Mouse (Mus musculus): ENCODE data around the gene Tbl2. TPM values are rescaled to one million over a fixed set of nuclear protein-coding genes. Genes with fewer than 3 reads are reported as not detected.
A peak's percentile ranks its signal among the peaks of the same experiment; 100 is the strongest.

Gene Tbl2
- total RNA-seq (2014; rRNA removed) (36.9 and 43.7 TPM in 2 replicates), polyA plus RNA-seq (2015; fragmentation: Nextera tagmentation; extraction: Ambion mirVana) (10.7 and 12.3 TPM in 2 replicates)

DNA sequence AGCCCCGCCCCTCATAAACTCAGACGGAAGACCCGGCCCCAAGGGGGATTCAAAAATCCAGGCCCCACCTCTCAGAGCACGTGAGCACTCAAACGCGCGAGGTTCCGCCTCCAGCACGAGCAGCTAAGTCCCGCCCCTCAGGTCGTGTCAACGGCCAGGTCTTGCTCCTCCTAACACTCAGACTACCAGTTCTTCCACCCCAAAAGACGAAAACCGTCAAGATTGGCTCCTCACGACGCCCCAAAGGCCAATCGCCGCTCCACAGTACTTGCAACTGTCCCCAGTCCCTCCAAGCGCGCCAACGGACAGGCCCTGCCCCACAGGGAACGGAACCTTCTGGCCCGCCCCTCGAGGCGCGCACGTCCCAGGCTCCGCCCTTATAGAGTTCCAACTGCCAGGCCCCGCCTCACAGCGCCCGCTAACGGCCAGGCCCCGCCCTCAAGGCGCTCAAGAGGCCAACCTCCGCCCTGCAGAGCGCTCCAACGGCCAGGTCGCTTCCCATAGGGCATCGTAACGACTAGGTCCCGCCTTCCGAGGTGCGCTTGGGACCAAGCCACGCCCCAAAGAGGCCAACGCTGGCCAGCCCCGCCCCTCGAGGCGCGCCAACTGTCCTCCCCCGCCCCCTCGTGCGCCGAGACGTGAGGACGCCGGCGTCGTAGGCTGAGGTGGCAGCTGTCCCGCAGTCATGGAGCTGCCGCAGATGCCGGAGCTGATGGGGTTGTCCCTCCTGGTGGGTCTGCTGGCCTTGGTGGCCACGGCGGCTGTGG lies at the start of gene Tbl2:
Tbl2 (plus strand) TSS at position 605 of the 767 bp plus-strand sequence.
- H3K4me3 ChIP-seq (ENCODE audit: low read length): peak within 1 kb of the TSS; percentile 66
- H3K4me1 ChIP-seq (ENCODE audit: insufficient read depth, low read length): no peaks in the 10 kb centered on the region
- H3K4me2 ChIP-seq (ENCODE audit: low read depth, low read length): peak within 1 kb of the TSS; percentile 95
- no peaks in the 10 kb centered on the region for H3K27me3 ChIP-seq (ENCODE audit: insufficient read depth, low read length)
- peak within 1 kb of the TSS; percentile 87 for H3K27ac ChIP-seq
- ATAC-seq (peak; percentile 98), DNase-seq (ENCODE audit: low spot score) (peak; percentile 99)
- no peaks in the 10 kb centered on the region for H3K36me3 ChIP-seq (ENCODE audit: insufficient read depth, low read length)
- H3K9me3 ChIP-seq (ENCODE audit: low read length): no peaks in the 10 kb centered on the region
- peak within 1 kb of the TSS; percentile 62 for H3K9ac ChIP-seq (replicated peaks; ENCODE audit: low read length)
- TF ChIP-seq CTCF (IDR thresholded peaks at IDR 0.05; ENCODE audit: low read depth): 0 out of 2 replicates have a peak, but pooled peaks have one; percentile 15
- WGBS: under 1% methylated on average over 63 of the region's 63 CpGs

DNA sequence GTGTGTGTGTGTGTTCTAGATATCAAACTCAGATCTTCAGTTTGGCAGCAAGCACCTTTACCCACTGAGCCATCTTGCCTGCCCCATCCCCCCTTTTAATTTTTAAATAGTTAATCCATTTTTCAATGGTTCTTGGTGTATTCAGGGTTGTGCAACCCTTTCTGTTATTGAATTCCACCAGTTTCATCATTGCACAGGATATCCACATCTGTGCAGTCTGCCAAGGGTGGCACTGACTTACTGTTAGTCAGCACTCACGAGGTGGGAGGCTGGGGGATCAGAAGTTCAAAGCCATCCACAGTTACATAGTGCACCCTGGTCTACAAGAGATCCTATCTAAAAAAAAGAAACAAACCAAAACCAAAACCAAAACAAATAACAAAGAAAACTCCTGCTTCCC lies 48.5 kb upstream of the Tbl2 start:
- no peak overlapping the region for H3K9ac ChIP-seq (replicated peaks; ENCODE audit: low read length)
- WGBS: 62% methylated on average over 1 of the region's 1 CpGs
- TF ChIP-seq CTCF (IDR thresholded peaks at IDR 0.05; ENCODE audit: low read depth): no peak
- H3K4me2 ChIP-seq (ENCODE audit: low read depth, low read length): no peak overlapping the region
- no peak overlapping the region for H3K4me3 ChIP-seq (ENCODE audit: low read length)
- H3K36me3 ChIP-seq (ENCODE audit: insufficient read depth, low read length): no peaks in the 10 kb centered on the region
- H3K27me3 ChIP-seq (ENCODE audit: insufficient read depth, low read length): peaks cover 7% of the 10 kb centered on the region
- ATAC-seq (no peak), DNase-seq (ENCODE audit: low spot score) (no peak)
- no peak overlapping the region for H3K27ac ChIP-seq
- no peaks in the 10 kb centered on the region for H3K9me3 ChIP-seq (ENCODE audit: low read length)
- H3K4me1 ChIP-seq (ENCODE audit: insufficient read depth, low read length): no peaks in the 10 kb centered on the region

DNA sequence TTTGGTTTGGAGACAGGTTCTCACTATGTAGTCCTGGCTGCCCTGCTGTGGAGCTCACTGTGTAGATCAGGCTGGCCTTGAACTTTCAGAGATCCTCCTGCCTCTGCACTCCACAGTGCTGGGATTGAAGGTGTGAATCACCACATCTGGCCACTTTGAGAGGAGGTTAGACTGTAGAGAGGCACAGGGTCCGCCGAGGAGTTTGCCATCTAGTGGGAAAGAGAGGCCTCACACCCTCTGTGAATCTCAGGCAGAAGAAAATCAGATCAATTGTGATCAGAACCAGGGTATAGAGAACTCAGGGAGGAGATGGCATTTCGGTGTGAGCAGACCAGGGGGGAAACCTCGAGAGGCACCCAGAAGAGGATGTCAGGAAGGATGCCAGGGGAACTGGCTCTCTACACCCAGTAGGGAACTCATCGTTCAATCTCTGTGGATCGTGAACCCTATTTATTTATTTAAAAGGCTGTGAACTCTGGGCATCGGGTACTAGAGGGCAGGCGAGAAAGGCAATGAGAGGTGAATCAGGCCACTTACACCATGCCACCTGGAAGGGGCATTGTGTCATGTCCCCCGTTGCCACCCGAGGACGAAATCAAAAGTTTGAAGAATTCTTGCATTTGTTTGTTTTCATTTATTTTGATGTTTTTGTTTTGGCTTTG lies 45.3 kb upstream of the Tbl2 start:
- H3K27me3 ChIP-seq (ENCODE audit: insufficient read depth, low read length): peaks cover 27% of the 10 kb centered on the region
- H3K9me3 ChIP-seq (ENCODE audit: low read length): no peaks in the 10 kb centered on the region
- no peak for ATAC-seq
- H3K36me3 ChIP-seq (ENCODE audit: insufficient read depth, low read length): no peaks in the 10 kb centered on the region
- peak; percentile 57 for TF ChIP-seq CTCF (IDR thresholded peaks at IDR 0.05; ENCODE audit: low read depth)
- H3K4me3 ChIP-seq (ENCODE audit: low read length): no peak overlapping the region
- no peak overlapping the region for H3K9ac ChIP-seq (replicated peaks; ENCODE audit: low read length)
- 68% methylated on average over 11 of the region's 11 CpGs for WGBS
- no peak for DNase-seq (ENCODE audit: low spot score)
- 0 out of 2 replicates have a peak, but pooled peaks cover 5% of the 10 kb centered on the region for H3K4me1 ChIP-seq (ENCODE audit: insufficient read depth, low read length)
- H3K27ac ChIP-seq: no peak overlapping the region
- no peak overlapping the region for H3K4me2 ChIP-seq (ENCODE audit: low read depth, low read length)

DNA sequence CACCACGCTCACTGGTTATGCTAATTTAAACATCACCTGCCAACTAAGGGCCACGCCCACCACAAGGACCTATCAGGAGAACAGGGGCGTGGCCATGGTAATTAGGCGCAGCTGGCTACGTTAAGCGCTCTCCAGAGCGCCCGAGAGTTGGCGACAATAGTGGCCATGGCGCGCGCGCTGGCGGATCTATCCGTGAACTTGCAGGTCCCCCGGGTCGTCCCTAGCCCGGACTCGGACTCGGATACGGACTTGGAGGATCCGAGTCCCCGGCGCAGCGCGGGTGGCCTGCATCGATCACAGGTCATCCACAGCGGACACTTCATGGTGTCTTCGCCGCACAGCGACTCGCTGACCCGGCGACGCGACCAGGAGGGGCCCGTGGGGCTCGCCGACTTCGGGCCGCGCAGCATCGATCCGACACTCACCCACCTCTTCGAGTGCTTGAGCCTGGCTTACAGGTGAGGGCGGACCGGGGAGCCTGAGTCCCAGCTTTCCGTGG lies 42.6 kb upstream of the Tbl2 start:
- Histone ChIP-seq H3K36me3 (ENCODE audit: insufficient read depth, low read length) (no peaks in the 10 kb centered on the region), H3K9ac (replicated peaks; ENCODE audit: low read length) (peak overlapping the region; percentile 35; the same call in 1 of the 2 replicates)

DNA sequence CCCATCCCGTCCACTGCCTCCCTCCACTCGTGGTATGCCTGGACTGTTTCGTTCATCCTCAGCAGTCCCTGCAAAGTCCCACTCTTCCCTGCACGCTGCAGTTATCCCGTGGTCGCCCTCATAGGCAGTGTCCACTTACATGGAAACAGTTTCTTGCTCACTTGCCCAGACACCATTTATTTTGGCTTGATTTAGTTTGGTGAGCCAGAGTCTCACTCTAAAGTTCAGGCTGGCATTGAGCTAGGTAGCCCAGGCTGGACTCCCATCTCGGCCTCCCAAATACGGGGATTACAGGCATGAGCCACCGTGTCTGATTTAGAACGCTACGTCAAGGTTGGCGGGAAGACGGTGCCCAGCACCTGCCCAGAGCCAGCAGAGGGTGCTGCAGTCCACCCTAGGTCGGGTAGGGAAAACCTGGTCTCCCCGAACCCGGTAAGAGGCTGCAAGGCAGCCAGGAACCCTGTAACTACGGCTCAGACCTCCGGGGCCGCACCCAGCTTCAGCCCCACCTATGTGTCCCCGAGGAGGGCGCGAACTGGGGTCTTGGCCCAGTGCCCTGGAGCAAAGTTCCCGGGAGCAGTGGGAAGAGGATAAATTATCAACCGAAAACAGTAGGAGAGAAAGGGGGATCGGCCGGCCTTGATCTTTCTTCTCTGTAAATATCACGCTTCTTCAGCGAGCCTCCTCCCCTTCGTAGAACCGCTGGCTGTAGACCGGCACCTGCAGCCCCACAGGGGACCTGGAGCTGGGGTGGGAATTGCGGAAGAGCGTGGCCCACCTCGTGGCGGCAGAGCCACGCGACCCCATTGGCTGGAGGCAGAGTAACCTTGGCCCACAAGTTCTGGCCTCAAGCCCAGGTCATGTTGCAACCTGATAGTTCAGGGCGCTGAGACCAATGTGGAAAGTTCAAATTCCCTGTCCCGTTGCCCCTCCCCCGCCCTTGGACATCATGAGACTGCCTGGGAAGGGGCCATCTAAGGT lies 41.6 kb upstream of the Tbl2 start:
- Histone ChIP-seq H3K27ac (no peak overlapping the region), H3K4me1 (ENCODE audit: insufficient read depth, low read length) (0 out of 2 replicates have a peak, but pooled peaks cover 5% of the 10 kb centered on the region), H3K36me3 (ENCODE audit: insufficient read depth, low read length) (no peaks in the 10 kb centered on the region), H3K9me3 (ENCODE audit: low read length) (no peaks in the 10 kb centered on the region), H3K4me2 (ENCODE audit: low read depth, low read length) (peak overlapping the region; percentile 40), H3K9ac (replicated peaks; ENCODE audit: low read length) (no peak overlapping the region), H3K4me3 (ENCODE audit: low read length) (peak overlapping the region; percentile 46; the same call in 1 of the 2 replicates), H3K27me3 (ENCODE audit: insufficient read depth, low read length) (peaks cover 30% of the 10 kb centered on the region)
- peak; percentile 72 for TF ChIP-seq CTCF (IDR thresholded peaks at IDR 0.05; ENCODE audit: low read depth)
- ATAC-seq: peak; percentile 69
- 10% methylated on average over 40 of the region's 40 CpGs for WGBS
- DNase-seq (ENCODE audit: low spot score): peak; percentile 68

More for the DNA sequence above, 42.6 kb upstream of the Tbl2 start:
- no peak for TF ChIP-seq CTCF (IDR thresholded peaks at IDR 0.05; ENCODE audit: low read depth)
- Histone ChIP-seq H3K27me3 (ENCODE audit: insufficient read depth, low read length) (peaks cover 30% of the 10 kb centered on the region), H3K4me1 (ENCODE audit: insufficient read depth, low read length) (0 out of 2 replicates have a peak, but pooled peaks cover 5% of the 10 kb centered on the region), H3K27ac (no peak overlapping the region), H3K9me3 (ENCODE audit: low read length) (no peaks in the 10 kb centered on the region), H3K4me2 (ENCODE audit: low read depth, low read length) (peak overlapping the region; percentile 87), H3K4me3 (ENCODE audit: low read length) (peak overlapping the region; percentile 46)
- ATAC-seq: peak; percentile 91
- DNase-seq (ENCODE audit: low spot score): peak; percentile 92
- under 1% methylated on average over 48 of the region's 48 CpGs for WGBS

DNA sequence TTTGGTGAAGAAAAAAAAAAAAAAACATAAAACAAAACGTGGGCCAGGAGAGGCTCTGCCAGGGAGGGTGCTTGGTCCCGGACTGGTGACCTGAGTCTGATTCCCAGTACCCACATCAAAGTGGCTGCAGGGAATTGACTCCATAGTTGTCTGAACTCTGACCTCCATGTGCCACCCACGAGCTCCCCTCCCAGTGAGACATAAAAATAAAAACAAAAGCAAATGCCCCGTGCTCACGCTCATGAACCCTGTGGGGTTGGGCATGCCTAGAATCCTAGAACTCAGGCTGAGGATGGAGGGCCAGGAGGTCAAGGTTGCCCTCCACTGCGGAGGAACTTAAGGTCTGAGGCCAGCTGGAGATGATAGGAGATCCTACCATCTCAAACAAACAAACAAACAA lies 40.4 kb upstream of the Tbl2 start:
- no peak overlapping the region for H3K9ac ChIP-seq (replicated peaks; ENCODE audit: low read length)
- H3K36me3 ChIP-seq (ENCODE audit: insufficient read depth, low read length): no peaks in the 10 kb centered on the region
- no peak for DNase-seq (ENCODE audit: low spot score)
- TF ChIP-seq CTCF (IDR thresholded peaks at IDR 0.05; ENCODE audit: low read depth): no peak
- WGBS: 56% methylated on average over 6 of the region's 6 CpGs
- 0 out of 2 replicates have a peak, but pooled peaks cover 5% of the 10 kb centered on the region for H3K4me1 ChIP-seq (ENCODE audit: insufficient read depth, low read length)
- ATAC-seq: no peak
- peaks cover 30% of the 10 kb centered on the region for H3K27me3 ChIP-seq (ENCODE audit: insufficient read depth, low read length)
- no peak overlapping the region for H3K27ac ChIP-seq
- no peaks in the 10 kb centered on the region for H3K9me3 ChIP-seq (ENCODE audit: low read length)
- H3K4me2 ChIP-seq (ENCODE audit: low read depth, low read length): no peak overlapping the region
- no peak overlapping the region for H3K4me3 ChIP-seq (ENCODE audit: low read length)

All from hindbrain, postnatal 0 days (tissue).